Mouse (Mus musculus): Measurements from ENCODE around the gene Lbhd2. TPM values are rescaled to one million over a fixed set of nuclear protein-coding genes. Genes with fewer than 3 reads are reported as not detected.

Lbhd2 gene
- 4.4 and 6.4 TPM in 2 replicates for total RNA-seq (2014; rRNA removed)
- polyA plus RNA-seq (2015; fragmentation: Nextera tagmentation; extraction: Ambion mirVana) = 18.2 and 19.9 TPM in 2 replicates

GRCm38 (mm10) chr12:111406622-111407021 is at the start of gene Lbhd2:
TSS of gene Lbhd2 (plus strand) at chr12:111406809.
- WGBS = 3% methylated on average over 24 of the region's 24 CpGs
- Histone ChIP-seq H3K27me3 (ENCODE audit: insufficient read depth, low read length) (0 out of 2 replicates have a peak, but pooled peaks cover 9% of the 10 kb centered on the region), H3K9me3 (ENCODE audit: low read length) (no peaks in the 10 kb centered on the region), H3K27ac (ENCODE audit: low read depth, low read length) (no peak within 1 kb of the TSS), H3K4me2 (ENCODE audit: low read depth, low read length, poor library complexity, severe bottlenecking) (peak within 1 kb of the TSS; percentile 47), H3K36me3 (ENCODE audit: insufficient read depth, low read length) (no peaks in the 10 kb centered on the region), H3K4me3 (ENCODE audit: low read depth, low read length) (peak within 1 kb of the TSS; percentile 27), H3K9ac (replicated peaks; ENCODE audit: low read length, poor library complexity, severe bottlenecking) (no peak within 1 kb of the TSS), H3K4me1 (ENCODE audit: insufficient read depth, low read length) (peaks cover 14% of the 10 kb centered on the region; the same call in 1 of the 2 replicates)
- no peak for TF ChIP-seq CTCF (IDR thresholded peaks at IDR 0.05)
- DNase-seq (ENCODE audit: low spot score) (no peak), ATAC-seq (ENCODE audit: low FRiP score) (no peak; the same call in 1 of the 2 replicates)

GRCm38 (mm10) chr12:111360671-111361070 is 45.9 kb upstream of the Lbhd2 start:
- Histone ChIP-seq H3K9me3 (ENCODE audit: low read length) (no peaks in the 10 kb centered on the region), H3K36me3 (ENCODE audit: insufficient read depth, low read length) (no peaks in the 10 kb centered on the region), H3K4me3 (ENCODE audit: low read depth, low read length) (no peak overlapping the region), H3K4me1 (ENCODE audit: insufficient read depth, low read length) (peaks cover 7% of the 10 kb centered on the region; the same call in 1 of the 2 replicates), H3K27me3 (ENCODE audit: insufficient read depth, low read length) (no peaks in the 10 kb centered on the region), H3K4me2 (ENCODE audit: low read depth, low read length, poor library complexity, severe bottlenecking) (no peak overlapping the region), H3K27ac (ENCODE audit: low read depth, low read length) (no peak overlapping the region), H3K9ac (replicated peaks; ENCODE audit: low read length, poor library complexity, severe bottlenecking) (no peak overlapping the region)
- TF ChIP-seq CTCF (IDR thresholded peaks at IDR 0.05) = no peak
- ATAC-seq (ENCODE audit: low FRiP score) (no peak), DNase-seq (ENCODE audit: low spot score) (peak; percentile 35)
- 89% methylated on average over 16 of the region's 16 CpGs for WGBS

GRCm38 (mm10) chr12:111361319-111362098 is 45.1 kb upstream of the Lbhd2 start:
- ATAC-seq (ENCODE audit: low FRiP score) (no peak), DNase-seq (ENCODE audit: low spot score) (no peak)
- H3K36me3 ChIP-seq (ENCODE audit: insufficient read depth, low read length) = no peaks in the 10 kb centered on the region
- no peaks in the 10 kb centered on the region for H3K27me3 ChIP-seq (ENCODE audit: insufficient read depth, low read length)
- peaks cover 7% of the 10 kb centered on the region; the same call in 1 of the 2 replicates for H3K4me1 ChIP-seq (ENCODE audit: insufficient read depth, low read length)
- 81% methylated on average over 14 of the region's 14 CpGs for WGBS
- H3K9me3 ChIP-seq (ENCODE audit: low read length) = no peaks in the 10 kb centered on the region
- H3K4me3 ChIP-seq (ENCODE audit: low read depth, low read length) = no peak overlapping the region
- no peak overlapping the region for H3K27ac ChIP-seq (ENCODE audit: low read depth, low read length)
- TF ChIP-seq CTCF (IDR thresholded peaks at IDR 0.05) = no peak
- no peak overlapping the region for H3K4me2 ChIP-seq (ENCODE audit: low read depth, low read length, poor library complexity, severe bottlenecking)
- H3K9ac ChIP-seq (replicated peaks; ENCODE audit: low read length, poor library complexity, severe bottlenecking) = no peak overlapping the region

GRCm38 (mm10) chr12:111364234-111364633 is 42.4 kb upstream of the Lbhd2 start:
- no peaks in the 10 kb centered on the region for H3K27me3 ChIP-seq (ENCODE audit: insufficient read depth, low read length)
- peaks cover 3% of the 10 kb centered on the region; the same call in 1 of the 2 replicates for H3K4me1 ChIP-seq (ENCODE audit: insufficient read depth, low read length)
- no peak overlapping the region for H3K27ac ChIP-seq (ENCODE audit: low read depth, low read length)
- ATAC-seq (ENCODE audit: low FRiP score) (no peak), DNase-seq (ENCODE audit: low spot score) (no peak)
- no peaks in the 10 kb centered on the region for H3K36me3 ChIP-seq (ENCODE audit: insufficient read depth, low read length)
- no peak overlapping the region for H3K4me3 ChIP-seq (ENCODE audit: low read depth, low read length)
- H3K4me2 ChIP-seq (ENCODE audit: low read depth, low read length, poor library complexity, severe bottlenecking) = no peak overlapping the region
- peak; percentile 43 for TF ChIP-seq CTCF (IDR thresholded peaks at IDR 0.05)
- no peaks in the 10 kb centered on the region for H3K9me3 ChIP-seq (ENCODE audit: low read length)
- WGBS = 95% methylated on average over 3 of the region's 3 CpGs
- H3K9ac ChIP-seq (replicated peaks; ENCODE audit: low read length, poor library complexity, severe bottlenecking) = no peak overlapping the region

- no peaks in the 10 kb centered on the region for H3K27me3 ChIP-seq (ENCODE audit: insufficient read depth, low read length)
- H3K9ac ChIP-seq (replicated peaks; ENCODE audit: low read length, poor library complexity, severe bottlenecking) = no peak overlapping the region
- ATAC-seq (ENCODE audit: low FRiP score) = no peak
- WGBS = 79% methylated on average over 7 of the region's 7 CpGs
- no peak overlapping the region for H3K4me3 ChIP-seq (ENCODE audit: low read depth, low read length)
- H3K9me3 ChIP-seq (ENCODE audit: low read length) = no peaks in the 10 kb centered on the region
- no peak for DNase-seq (ENCODE audit: low spot score)
- H3K27ac ChIP-seq (ENCODE audit: low read depth, low read length) = no peak overlapping the region
- H3K36me3 ChIP-seq (ENCODE audit: insufficient read depth, low read length) = no peaks in the 10 kb centered on the region
- peaks cover 3% of the 10 kb centered on the region; the same call in 1 of the 2 replicates for H3K4me1 ChIP-seq (ENCODE audit: insufficient read depth, low read length)
- H3K4me2 ChIP-seq (ENCODE audit: low read depth, low read length, poor library complexity, severe bottlenecking) = no peak overlapping the region
- no peak for TF ChIP-seq CTCF (IDR thresholded peaks at IDR 0.05)
These were observed 39.5 kb upstream of the Lbhd2 start for GRCm38 (mm10) chr12:111367065-111367464.

GRCm38 (mm10) chr12:111370249-111370648 is 36.4 kb upstream of the Lbhd2 start:
- DNase-seq (ENCODE audit: low spot score) (no peak), ATAC-seq (ENCODE audit: low FRiP score) (no peak)
- WGBS = 50% methylated on average over 4 of the region's 4 CpGs
- H3K4me3 ChIP-seq (ENCODE audit: low read depth, low read length) = no peak overlapping the region
- no peaks in the 10 kb centered on the region for H3K36me3 ChIP-seq (ENCODE audit: insufficient read depth, low read length)
- no peak overlapping the region for H3K4me2 ChIP-seq (ENCODE audit: low read depth, low read length, poor library complexity, severe bottlenecking)
- H3K9ac ChIP-seq (replicated peaks; ENCODE audit: low read length, poor library complexity, severe bottlenecking) = no peak overlapping the region
- H3K27me3 ChIP-seq (ENCODE audit: insufficient read depth, low read length) = no peaks in the 10 kb centered on the region
- H3K27ac ChIP-seq (ENCODE audit: low read depth, low read length) = no peak overlapping the region
- peaks cover 3% of the 10 kb centered on the region; the same call in 1 of the 2 replicates for H3K4me1 ChIP-seq (ENCODE audit: insufficient read depth, low read length)
- no peaks in the 10 kb centered on the region for H3K9me3 ChIP-seq (ENCODE audit: low read length)
- TF ChIP-seq CTCF (IDR thresholded peaks at IDR 0.05) = peak; percentile 47

Measured in midbrain, postnatal 0 days (tissue).